Mouse (Mus musculus): Measurements from ENCODE around the gene Olfr862.

Gene Olfr862

GRCm38 (mm10) chr9:19887904-19888303 lies at the start of gene Olfr862:
TSS of gene Olfr862 (minus strand) at chr9:19888004.
- no peak for DNase-seq (ENCODE audit: low spot score in 2 of 2)

GRCm38 (mm10) chr9:19916565-19916964 lies 28.8 kb upstream of the Olfr862 start, which contains the start of gene Olfr77:
TSS of gene Olfr77 (plus strand) at chr9:19916865.
- no peak for DNase-seq (ENCODE audit: low spot score in 2 of 2)

- no peak for DNase-seq (ENCODE audit: low spot score in 2 of 2)
Measured at GRCm38 (mm10) chr9:19911170-19911569, 23.4 kb upstream of the Olfr862 start.

GRCm38 (mm10) chr9:19849647-19850046 lies 38.2 kb downstream of the Olfr862 start, which contains the start of gene Olfr860:
TSS of gene Olfr860 (minus strand) at chr9:19849747.
- no peak for DNase-seq (ENCODE audit: low spot score in 2 of 2)
